Mouse (Mus musculus): ENCODE measurements around the gene 4930503B20Rik. TPM values are rescaled to one million over a fixed set of nuclear protein-coding genes. Genes with fewer than 3 reads are reported as not detected.

Gene 4930503B20Rik
- polyA plus RNA-seq, 1 experiment from 2014 or later, result not detected

DNA sequence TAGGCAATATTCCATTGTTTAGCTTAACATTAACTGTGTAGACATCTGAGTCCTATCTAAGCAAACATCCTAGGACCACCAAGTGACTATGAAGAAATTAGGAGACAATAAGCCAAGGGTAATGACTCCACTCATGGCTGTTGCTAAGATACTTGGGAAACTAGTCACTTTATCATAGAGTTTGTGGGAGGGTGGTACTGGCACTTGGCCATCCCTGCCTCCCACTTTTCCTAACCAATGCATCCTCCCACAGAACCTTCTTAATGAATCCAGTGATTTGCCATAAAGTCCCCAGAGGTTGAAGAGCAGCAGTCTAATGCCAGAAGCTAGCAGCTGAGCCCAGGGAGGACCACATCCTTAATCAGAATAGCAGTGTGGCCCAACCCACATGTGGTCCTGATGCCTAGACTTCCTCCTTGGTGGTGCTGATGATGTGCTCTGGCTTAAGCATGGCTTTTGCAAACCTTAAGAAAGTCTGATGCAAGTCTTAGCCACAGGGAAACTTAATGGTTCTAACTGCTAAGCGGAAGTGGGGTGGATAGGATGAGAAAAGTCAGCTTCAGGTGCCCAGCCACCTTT lies 7.0 kb upstream of the 4930503B20Rik start:
- Histone ChIP-seq H3K27ac (ENCODE audit: low read length) (no peak overlapping the region), H3K36me3 (ENCODE audit: control insufficient read depth, insufficient read depth, low read length) (no peaks in the 10 kb centered on the region), H3K9ac (ENCODE audit: low read length) (no peak overlapping the region), H3K4me2 (ENCODE audit: low read depth, low read length) (no peak overlapping the region), H3K4me1 (ENCODE audit: control insufficient read depth, insufficient read depth, low read length) (no peaks in the 10 kb centered on the region; the same call in 1 of the 2 replicates), H3K27me3 (ENCODE audit: control insufficient read depth, insufficient read depth, low read length) (no peaks in the 10 kb centered on the region), H3K4me3 (replicated peaks; ENCODE audit: low read length) (no peak overlapping the region), H3K9me3 (replicated peaks; ENCODE audit: control insufficient read depth, low read length) (no peaks in the 10 kb centered on the region)
- no peak for ATAC-seq (ENCODE audit: insufficient read depth, low FRiP score)
- 85% methylated on average over 1 of the region's 1 CpGs for WGBS

DNA sequence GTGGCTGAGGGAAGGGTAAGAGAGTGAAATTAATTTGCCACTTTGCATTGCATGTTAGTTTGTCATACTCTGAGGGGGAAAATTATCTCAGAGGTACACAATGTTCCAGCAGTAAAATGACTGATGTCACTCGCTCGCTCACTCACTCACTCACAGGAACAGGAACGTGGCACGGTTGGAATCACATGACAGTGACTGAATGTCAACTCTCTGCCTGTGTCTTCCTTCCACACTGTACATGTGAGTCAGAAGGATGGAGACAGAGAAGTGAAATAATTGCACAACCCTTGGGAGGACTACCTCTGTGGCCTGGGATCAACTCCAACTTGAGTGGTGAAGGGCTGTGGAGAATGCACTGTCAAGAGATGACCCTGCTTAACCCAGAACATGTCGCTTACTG lies 6.3 kb upstream of the 4930503B20Rik start:
- 86% methylated on average over 5 of the region's 5 CpGs for WGBS
- no peaks in the 10 kb centered on the region for H3K9me3 ChIP-seq (replicated peaks; ENCODE audit: control insufficient read depth, low read length)
- no peak overlapping the region for H3K4me3 ChIP-seq (replicated peaks; ENCODE audit: low read length)

DNA sequence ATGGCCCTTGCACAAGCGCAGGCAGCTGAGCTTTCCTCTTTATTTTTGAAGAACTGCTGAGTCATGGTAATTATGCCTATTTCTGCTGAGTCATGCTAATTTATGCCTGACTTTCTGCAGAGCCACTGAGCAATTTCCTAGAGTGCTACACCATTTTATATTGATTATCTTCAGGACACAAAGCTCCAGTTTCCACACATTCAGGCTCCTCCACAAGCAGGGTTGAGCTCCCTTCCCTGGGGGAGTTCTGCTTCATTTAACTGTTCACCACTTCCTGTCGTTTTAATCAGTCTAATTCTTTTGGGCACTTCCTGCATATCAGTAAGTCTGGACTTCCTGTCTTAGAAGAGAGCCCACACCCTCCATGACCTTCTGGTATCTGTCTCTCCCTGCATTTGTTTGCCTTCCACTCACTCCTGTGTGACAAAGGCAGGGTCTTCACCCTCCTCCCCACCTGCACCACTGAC lies 4.0 kb upstream of the 4930503B20Rik start:
- 50% methylated on average over 2 of the region's 2 CpGs for WGBS
- ATAC-seq (ENCODE audit: insufficient read depth, low FRiP score), result no peak

More for the DNA sequence above, 6.3 kb upstream of the 4930503B20Rik start:
- H3K27me3 ChIP-seq (ENCODE audit: control insufficient read depth, insufficient read depth, low read length), result no peaks in the 10 kb centered on the region
- no peaks in the 10 kb centered on the region; the same call in 1 of the 2 replicates for H3K4me1 ChIP-seq (ENCODE audit: control insufficient read depth, insufficient read depth, low read length)
- H3K36me3 ChIP-seq (ENCODE audit: control insufficient read depth, insufficient read depth, low read length), result no peaks in the 10 kb centered on the region
- ATAC-seq (ENCODE audit: insufficient read depth, low FRiP score), result no peak
- H3K9ac ChIP-seq (ENCODE audit: low read length), result no peak overlapping the region
- no peak overlapping the region for H3K4me2 ChIP-seq (ENCODE audit: low read depth, low read length)
- no peak overlapping the region for H3K27ac ChIP-seq (ENCODE audit: low read length)

DNA sequence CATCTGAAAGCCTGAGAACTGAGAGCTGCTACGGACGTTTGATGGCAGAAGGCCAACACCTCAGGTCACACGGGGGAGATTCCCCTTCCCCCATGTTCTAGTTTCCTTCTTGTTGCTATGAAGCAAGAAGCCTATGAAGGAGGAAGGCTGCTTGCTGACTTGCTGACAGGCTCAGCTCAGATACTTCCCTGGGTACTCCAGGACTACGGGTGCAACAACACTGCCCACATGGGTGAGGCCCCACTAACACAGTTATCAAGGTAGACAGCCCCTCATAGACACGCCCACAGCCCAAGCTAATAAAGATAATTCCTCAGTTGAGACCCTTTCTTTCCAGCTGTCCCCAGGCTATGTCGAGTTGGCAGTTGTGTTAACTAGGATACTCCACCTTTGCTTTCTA lies 2.6 kb upstream of the 4930503B20Rik start:
- WGBS, result 55% methylated on average over 6 of the region's 6 CpGs
- no peak; the same call in 1 of the 2 replicates for ATAC-seq (ENCODE audit: insufficient read depth, low FRiP score)
- Histone ChIP-seq H3K27me3 (ENCODE audit: control insufficient read depth, insufficient read depth, low read length) (no peaks in the 10 kb centered on the region), H3K36me3 (ENCODE audit: control insufficient read depth, insufficient read depth, low read length) (no peaks in the 10 kb centered on the region), H3K4me3 (replicated peaks; ENCODE audit: low read length) (no peak overlapping the region), H3K4me1 (ENCODE audit: control insufficient read depth, insufficient read depth, low read length) (no peaks in the 10 kb centered on the region; the same call in 1 of the 2 replicates), H3K4me2 (ENCODE audit: low read depth, low read length) (no peak overlapping the region), H3K27ac (ENCODE audit: low read length) (no peak overlapping the region), H3K9ac (ENCODE audit: low read length) (no peak overlapping the region), H3K9me3 (replicated peaks; ENCODE audit: control insufficient read depth, low read length) (no peaks in the 10 kb centered on the region)

More for the DNA sequence above, 4.0 kb upstream of the 4930503B20Rik start:
- Histone ChIP-seq H3K36me3 (ENCODE audit: control insufficient read depth, insufficient read depth, low read length) (no peaks in the 10 kb centered on the region), H3K4me1 (ENCODE audit: control insufficient read depth, insufficient read depth, low read length) (no peaks in the 10 kb centered on the region; the same call in 1 of the 2 replicates), H3K27me3 (ENCODE audit: control insufficient read depth, insufficient read depth, low read length) (no peaks in the 10 kb centered on the region), H3K4me3 (replicated peaks; ENCODE audit: low read length) (no peak overlapping the region), H3K9ac (ENCODE audit: low read length) (no peak overlapping the region), H3K4me2 (ENCODE audit: low read depth, low read length) (no peak overlapping the region), H3K27ac (ENCODE audit: low read length) (no peak overlapping the region), H3K9me3 (replicated peaks; ENCODE audit: control insufficient read depth, low read length) (no peaks in the 10 kb centered on the region)

DNA sequence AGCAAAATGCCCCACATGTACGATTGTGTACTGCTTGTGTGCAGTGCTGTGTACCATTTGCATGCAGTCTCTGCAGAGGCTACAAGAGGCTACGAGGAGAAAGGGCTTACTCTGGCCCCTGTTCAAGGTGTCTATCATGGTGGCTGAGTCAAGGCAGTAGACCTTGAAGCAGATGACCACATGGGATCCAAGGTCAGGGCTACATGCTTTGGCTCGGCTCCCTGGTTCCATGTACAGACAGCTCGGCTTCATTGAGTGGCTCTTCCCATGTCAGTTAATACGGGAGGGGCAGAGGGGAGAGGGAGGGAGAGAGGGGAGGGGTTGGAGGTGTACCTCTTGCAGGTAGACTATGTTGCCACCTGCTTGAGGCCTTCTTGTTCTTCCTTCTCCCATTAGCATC lies 1.3 kb upstream of the 4930503B20Rik start:
- Histone ChIP-seq H3K4me1 (ENCODE audit: control insufficient read depth, insufficient read depth, low read length) (no peaks in the 10 kb centered on the region; the same call in 1 of the 2 replicates), H3K4me2 (ENCODE audit: low read depth, low read length) (no peak overlapping the region), H3K9ac (ENCODE audit: low read length) (no peak overlapping the region), H3K36me3 (ENCODE audit: control insufficient read depth, insufficient read depth, low read length) (no peaks in the 10 kb centered on the region), H3K27me3 (ENCODE audit: control insufficient read depth, insufficient read depth, low read length) (no peaks in the 10 kb centered on the region), H3K9me3 (replicated peaks; ENCODE audit: control insufficient read depth, low read length) (no peaks in the 10 kb centered on the region), H3K4me3 (replicated peaks; ENCODE audit: low read length) (no peak overlapping the region), H3K27ac (ENCODE audit: low read length) (no peak overlapping the region)
- WGBS, result 87% methylated on average over 5 of the region's 5 CpGs
- no peak for ATAC-seq (ENCODE audit: insufficient read depth, low FRiP score)

DNA sequence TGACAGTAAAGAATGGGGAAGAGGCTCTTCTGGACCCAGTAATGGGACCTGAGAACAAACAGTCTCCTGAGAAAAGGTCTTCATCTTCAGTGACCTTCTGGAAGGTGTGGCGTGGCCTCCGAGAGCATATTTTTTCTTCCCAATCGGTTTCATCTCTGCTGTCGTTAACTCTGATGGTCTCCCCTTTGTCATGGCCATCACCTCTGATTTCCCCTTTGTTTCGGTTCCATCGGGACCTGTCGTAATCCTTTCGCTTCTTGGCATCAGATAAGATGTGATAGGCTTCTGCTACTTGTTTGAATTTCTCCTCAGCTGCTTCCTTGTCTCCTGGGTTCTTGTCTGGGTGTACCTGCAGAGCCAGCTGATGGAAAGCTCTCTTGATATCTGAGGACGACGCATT lies 401 bp downstream of the 4930503B20Rik start:
- no peak overlapping the region for H3K27ac ChIP-seq (ENCODE audit: low read length)
- 76% methylated on average over 10 of the region's 10 CpGs for WGBS
- no peak for ATAC-seq (ENCODE audit: insufficient read depth, low FRiP score)
- no peak overlapping the region for H3K4me3 ChIP-seq (replicated peaks; ENCODE audit: low read length)
- no peaks in the 10 kb centered on the region for H3K9me3 ChIP-seq (replicated peaks; ENCODE audit: control insufficient read depth, low read length)
- no peaks in the 10 kb centered on the region; the same call in 1 of the 2 replicates for H3K4me1 ChIP-seq (ENCODE audit: control insufficient read depth, insufficient read depth, low read length)
- H3K27me3 ChIP-seq (ENCODE audit: control insufficient read depth, insufficient read depth, low read length), result no peaks in the 10 kb centered on the region
- H3K9ac ChIP-seq (ENCODE audit: low read length), result no peak overlapping the region
- H3K4me2 ChIP-seq (ENCODE audit: low read depth, low read length), result no peak overlapping the region
- no peaks in the 10 kb centered on the region for H3K36me3 ChIP-seq (ENCODE audit: control insufficient read depth, insufficient read depth, low read length)

DNA sequence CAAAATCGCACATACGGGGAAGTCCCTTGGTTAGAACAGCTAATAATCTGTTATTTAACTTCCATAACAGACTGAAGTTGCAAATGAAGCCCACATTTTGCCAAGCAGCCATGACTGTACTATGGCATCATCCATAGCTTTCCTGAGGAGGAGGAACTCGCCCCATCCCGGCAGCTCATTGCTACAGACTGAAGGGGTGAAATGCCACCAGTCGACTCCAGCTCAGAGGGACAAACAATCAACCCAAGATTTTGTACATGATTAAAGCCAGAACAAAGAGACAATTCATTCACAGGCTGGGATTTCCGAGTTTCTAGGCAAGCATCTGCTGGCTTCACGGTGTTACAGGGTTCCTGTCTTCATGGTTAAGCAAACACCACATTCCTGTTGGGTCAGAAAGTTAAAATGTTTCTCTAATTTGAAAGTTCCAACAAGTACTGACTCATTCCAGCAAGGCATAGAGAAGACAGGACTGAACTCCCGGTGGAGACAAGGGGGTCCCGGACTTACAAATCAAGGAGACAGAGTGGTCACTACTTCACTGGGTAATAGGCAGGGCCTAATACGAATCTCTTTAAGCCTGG lies 1.7 kb downstream of the 4930503B20Rik start:
- no peaks in the 10 kb centered on the region for H3K9me3 ChIP-seq (replicated peaks; ENCODE audit: control insufficient read depth, low read length)
- WGBS, result 64% methylated on average over 10 of the region's 10 CpGs
- no peaks in the 10 kb centered on the region for H3K27me3 ChIP-seq (ENCODE audit: control insufficient read depth, insufficient read depth, low read length)
- no peak for ATAC-seq (ENCODE audit: insufficient read depth, low FRiP score)
- no peaks in the 10 kb centered on the region for H3K36me3 ChIP-seq (ENCODE audit: control insufficient read depth, insufficient read depth, low read length)
- no peak overlapping the region for H3K27ac ChIP-seq (ENCODE audit: low read length)
- H3K4me3 ChIP-seq (replicated peaks; ENCODE audit: low read length), result no peak overlapping the region
- no peak overlapping the region for H3K4me2 ChIP-seq (ENCODE audit: low read depth, low read length)
- H3K9ac ChIP-seq (ENCODE audit: low read length), result no peak overlapping the region
- no peaks in the 10 kb centered on the region for H3K4me1 ChIP-seq (ENCODE audit: control insufficient read depth, insufficient read depth, low read length)

DNA sequence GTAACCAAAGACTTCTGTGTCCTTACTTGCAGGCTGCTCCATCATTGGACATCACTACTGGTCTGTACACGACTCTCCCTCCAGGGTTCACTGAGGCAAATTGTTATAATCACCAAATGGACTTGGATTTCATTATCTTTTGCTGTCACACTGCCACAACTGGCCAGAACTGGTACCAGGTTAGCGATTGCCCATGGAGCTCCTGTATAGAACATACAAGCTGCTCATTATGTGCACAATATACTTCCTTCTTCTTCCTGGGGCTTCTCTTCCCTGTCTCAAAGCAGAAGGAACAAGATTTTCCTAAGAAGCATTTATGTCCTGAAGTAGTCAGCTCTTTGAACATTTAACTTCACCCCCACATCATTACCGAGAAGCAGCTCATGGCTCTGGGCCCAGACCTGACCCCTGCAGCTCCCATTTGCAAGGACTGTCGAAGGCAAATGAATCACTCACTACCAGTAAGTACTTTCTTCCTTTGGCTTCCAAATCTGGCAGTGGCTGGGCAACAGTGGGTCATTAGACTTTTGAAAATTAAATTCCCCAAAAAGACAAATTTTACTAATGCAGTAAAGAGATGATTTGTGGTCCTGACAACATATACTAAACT lies 9.2 kb downstream of the 4930503B20Rik start:
- Histone ChIP-seq H3K9me3 (replicated peaks; ENCODE audit: control insufficient read depth, low read length) (no peaks in the 10 kb centered on the region), H3K4me3 (replicated peaks; ENCODE audit: low read length) (no peak overlapping the region), H3K4me2 (ENCODE audit: low read depth, low read length) (no peak overlapping the region), H3K9ac (ENCODE audit: low read length) (no peak overlapping the region), H3K4me1 (ENCODE audit: control insufficient read depth, insufficient read depth, low read length) (no peaks in the 10 kb centered on the region), H3K36me3 (ENCODE audit: control insufficient read depth, insufficient read depth, low read length) (no peaks in the 10 kb centered on the region), H3K27ac (ENCODE audit: low read length) (no peak overlapping the region), H3K27me3 (ENCODE audit: control insufficient read depth, insufficient read depth, low read length) (no peaks in the 10 kb centered on the region)
- no peak for ATAC-seq (ENCODE audit: insufficient read depth, low FRiP score)
- 41% methylated on average over 4 of the region's 4 CpGs for WGBS

DNA sequence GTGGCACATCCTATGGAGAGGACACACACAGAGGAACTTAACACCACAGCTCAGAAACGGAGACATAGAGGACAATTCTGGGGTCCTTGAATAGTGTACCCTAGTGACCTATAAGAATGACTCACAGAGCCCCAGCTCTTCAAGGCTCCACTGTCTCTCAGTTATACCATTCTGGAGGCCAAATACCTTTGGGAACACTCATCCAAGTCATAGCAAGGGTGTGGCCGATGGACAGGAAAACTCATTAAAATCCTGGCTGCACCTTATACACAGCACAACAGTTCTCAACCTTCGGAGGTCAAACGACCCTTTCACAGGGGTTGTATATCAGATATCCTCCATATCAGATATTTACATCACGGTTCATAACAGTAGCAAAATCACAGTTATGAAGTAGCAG lies 18.6 kb downstream of the 4930503B20Rik start:
- H3K4me2 ChIP-seq (ENCODE audit: low read depth, low read length), result no peak overlapping the region
- H3K9ac ChIP-seq (ENCODE audit: low read length), result no peak overlapping the region
- H3K36me3 ChIP-seq (ENCODE audit: control insufficient read depth, insufficient read depth, low read length), result no peaks in the 10 kb centered on the region
- H3K27ac ChIP-seq (ENCODE audit: low read length), result no peak overlapping the region
- no peak for ATAC-seq (ENCODE audit: insufficient read depth, low FRiP score)
- H3K4me1 ChIP-seq (ENCODE audit: control insufficient read depth, insufficient read depth, low read length), result no peaks in the 10 kb centered on the region
- no peak overlapping the region for H3K4me3 ChIP-seq (replicated peaks; ENCODE audit: low read length)
- no peaks in the 10 kb centered on the region for H3K9me3 ChIP-seq (replicated peaks; ENCODE audit: control insufficient read depth, low read length)
- WGBS, result 80% methylated on average over 5 of the region's 5 CpGs
- H3K27me3 ChIP-seq (ENCODE audit: control insufficient read depth, insufficient read depth, low read length), result no peaks in the 10 kb centered on the region
